Mouse (Mus musculus) left cerebral cortex, postnatal 4 days (tissue): ENCODE data around the gene Ndufs7. TPM values are rescaled to one million over a fixed set of nuclear protein-coding genes. Genes with fewer than 3 reads are reported as not detected.

ENCODE experiments used
- DNase-seq: peaks from one replicate; pipeline ENCODE4 v3.0.0-alpha.2; 2022
- intact Hi-C: fragments of 180-260 bp; cut with DNase I; formaldehyde crosslinking; loops from one replicate; pipeline ENCODE4 v1.15.1; 2025
- total RNA-seq, 2 experiments: library from RNA; stranded (reverse); gene quantifications; 2 replicates each; pipeline ENCODE4 v1.2.3; 2021

Ndufs7 gene
- total RNA-seq, 2 experiments from 2014 or later = 124 to 125 TPM

- DNase-seq = peak; percentile 99
- intact Hi-C loops = no loop called here
Observed at GRCm38 (mm10) chr10:80260642-80261584, 12.0 kb downstream of the Ndufs7 start, which contains the start of the genes Gamt and Dazap1. Gene Gamt (minus strand): TSS chr10:80261012. Gene Dazap1 (plus strand): TSS chr10:80261486.

GRCm38 (mm10) chr10:80261585-80261968 lies 12.7 kb downstream of the Ndufs7 start:
- peak; percentile 97 for DNase-seq
- intact Hi-C loops = no loop called here

- no peak for DNase-seq
- intact Hi-C loops = no loop called here
Observed at GRCm38 (mm10) chr10:80262169-80262568, 13.2 kb downstream of the Ndufs7 start.

- intact Hi-C loops = no loop called here
- no peak for DNase-seq
Observed at GRCm38 (mm10) chr10:80262776-80263365, 13.9 kb downstream of the Ndufs7 start.

- peak; percentile 100 for DNase-seq
- intact Hi-C loops = no loop called here
Observed at GRCm38 (mm10) chr10:80264341-80265148, 15.6 kb downstream of the Ndufs7 start.

GRCm38 (mm10) chr10:80265149-80265486 lies 16.2 kb downstream of the Ndufs7 start:
- no peak for DNase-seq
- intact Hi-C loops = no loop called here

- no peak for DNase-seq
- intact Hi-C loops = no loop called here
Observed at GRCm38 (mm10) chr10:80270099-80270498, 21.2 kb downstream of the Ndufs7 start.

- intact Hi-C loops = no loop called here
- DNase-seq = no peak
Observed at GRCm38 (mm10) chr10:80270734-80271181, 21.8 kb downstream of the Ndufs7 start.

GRCm38 (mm10) chr10:80271186-80271843 lies 22.4 kb downstream of the Ndufs7 start:
- DNase-seq = no peak
- intact Hi-C loops = no loop called here

- no peak for DNase-seq
- intact Hi-C loops = no loop called here
Observed at GRCm38 (mm10) chr10:80271870-80272585, 23.1 kb downstream of the Ndufs7 start.

- DNase-seq = no peak
- intact Hi-C loops = no loop called here
Observed at GRCm38 (mm10) chr10:80273847-80274246, 24.9 kb downstream of the Ndufs7 start.

GRCm38 (mm10) chr10:80276238-80276637 lies 27.3 kb downstream of the Ndufs7 start:
- DNase-seq = no peak
- intact Hi-C loops = no loop called here

GRCm38 (mm10) chr10:80278390-80278789 lies 29.5 kb downstream of the Ndufs7 start:
- intact Hi-C loops = no loop called here
- no peak for DNase-seq

GRCm38 (mm10) chr10:80279273-80279672 lies 30.4 kb downstream of the Ndufs7 start:
- intact Hi-C loops = no loop called here
- no peak for DNase-seq

- intact Hi-C loops = no loop called here
- no peak for DNase-seq
Observed at GRCm38 (mm10) chr10:80281304-80281703, 32.4 kb downstream of the Ndufs7 start.

GRCm38 (mm10) chr10:80281921-80282371 lies 33.0 kb downstream of the Ndufs7 start:
- intact Hi-C loops = no loop called here
- no peak for DNase-seq

- intact Hi-C loops = no loop called here
- DNase-seq = no peak
Observed at GRCm38 (mm10) chr10:80282481-80283441, 33.8 kb downstream of the Ndufs7 start.

GRCm38 (mm10) chr10:80285222-80286070 lies 36.5 kb downstream of the Ndufs7 start:
- DNase-seq = no peak
- intact Hi-C loops = no loop called here
